In genomic region chr11:98789824-98790223, GRCm38 (mm10) we compare ENCODE assay signal across 7 mouse cellular contexts. TPM values are rescaled to one million over a fixed set of nuclear protein-coding genes. Genes with fewer than 3 reads are reported as not detected.
DNase-seq lines count a peak whose midpoint lies in the region; ATAC-seq lines count a peak whose summit lies in the region.

No protein-coding gene starts in this region.

- H3K27me3 ChIP-seq in lung, embryonic 16.5 days (ENCODE audit: control insufficient read depth, insufficient read depth, low read depth, low read length): no peaks in the 10 kb centered on the region
- H3K27me3 ChIP-seq in forebrain, embryonic 13.5 days: no peaks in the 10 kb centered on the region
- H3K27me3 ChIP-seq in liver, embryonic 11.5 days (replicated peaks; ENCODE audit: control insufficient read depth, insufficient read depth, low read length): no peaks in the 10 kb centered on the region
- H3K27me3 ChIP-seq in stomach, embryonic 16.5 days (ENCODE audit: control insufficient read depth, insufficient read depth, low read length): no peaks in the 10 kb centered on the region

- DNase-seq in lung, postnatal 14 days: no peak
- no peak for DNase-seq in liver, embryonic 11.5 days (ENCODE audit: low spot score)
- DNase-seq in spleen, adult 18-20 months: no peak
- no peak for DNase-seq in kidney, adult 8-10 months

- H3K36me3 ChIP-seq in lung, embryonic 16.5 days (ENCODE audit: control insufficient read depth, insufficient read depth, low read length): no peaks in the 10 kb centered on the region
- no peaks in the 10 kb centered on the region for H3K36me3 ChIP-seq in forebrain, embryonic 13.5 days (ENCODE audit: poor library complexity, severe bottlenecking)
- H3K36me3 ChIP-seq in liver, embryonic 11.5 days (ENCODE audit: control insufficient read depth, insufficient read depth, low read length): no peaks in the 10 kb centered on the region
- no peaks in the 10 kb centered on the region for H3K36me3 ChIP-seq in stomach, embryonic 16.5 days (ENCODE audit: control insufficient read depth, insufficient read depth, low read length)

- H3K27ac ChIP-seq in lung, embryonic 16.5 days (ENCODE audit: low read length): no peak overlapping the region
- no peak overlapping the region; the same call in 1 of the 2 replicates for H3K27ac ChIP-seq in forebrain, embryonic 13.5 days
- 0 out of 2 replicates have a peak overlapping the region, but pooled peaks have one; percentile 26 for H3K27ac ChIP-seq in liver, embryonic 11.5 days (ENCODE audit: low read depth, low read length)
- peak overlapping the region; percentile 38; the same call in 1 of the 2 replicates for H3K27ac ChIP-seq in stomach, embryonic 16.5 days (ENCODE audit: low read length)

- 31% methylated on average over 5 of the region's 5 CpGs for WGBS in lung, embryonic 16.5 days
- WGBS in forebrain, embryonic 13.5 days: 39% methylated on average over 5 of the region's 5 CpGs
- WGBS in liver, embryonic 11.5 days: 28% methylated on average over 5 of the region's 5 CpGs
- 33% methylated on average over 5 of the region's 5 CpGs for WGBS in stomach, embryonic 16.5 days

- ATAC-seq in lung, embryonic 16.5 days (ENCODE audit: low read depth): no peak
- ATAC-seq in forebrain, embryonic 13.5 days: no peak
- ATAC-seq in liver, embryonic 11.5 days (replicated peaks; ENCODE audit: low FRiP score): no peak
- no peak for ATAC-seq in stomach, embryonic 16.5 days (ENCODE audit: insufficient read depth, low FRiP score)

- no peaks in the 10 kb centered on the region for H3K9me3 ChIP-seq in lung, embryonic 16.5 days (ENCODE audit: control insufficient read depth, low read length)
- no peaks in the 10 kb centered on the region for H3K9me3 ChIP-seq in forebrain, embryonic 13.5 days (replicated peaks)
- H3K9me3 ChIP-seq in liver, embryonic 11.5 days (ENCODE audit: control insufficient read depth, low read length): no peaks in the 10 kb centered on the region
- H3K9me3 ChIP-seq in stomach, embryonic 16.5 days (replicated peaks; ENCODE audit: control insufficient read depth, low read length): no peaks in the 10 kb centered on the region

- peak overlapping the region; percentile 72 for H3K9ac ChIP-seq in lung, embryonic 16.5 days (ENCODE audit: low read length)
- peak overlapping the region; percentile 62; the same call in 1 of the 2 replicates for H3K9ac ChIP-seq in forebrain, embryonic 13.5 days
- peak overlapping the region; percentile 77 for H3K9ac ChIP-seq in liver, embryonic 11.5 days (ENCODE audit: low read depth, low read length)
- peak overlapping the region; percentile 74 for H3K9ac ChIP-seq in stomach, embryonic 16.5 days (ENCODE audit: low read length)

- peaks cover 50% of the 10 kb centered on the region for H3K4me1 ChIP-seq in lung, embryonic 16.5 days (replicated peaks; ENCODE audit: control insufficient read depth, insufficient read depth, low read length)
- H3K4me1 ChIP-seq in forebrain, embryonic 13.5 days: peaks cover 66% of the 10 kb centered on the region
- peaks cover 48% of the 10 kb centered on the region for H3K4me1 ChIP-seq in liver, embryonic 11.5 days (replicated peaks; ENCODE audit: control insufficient read depth, insufficient read depth, low read length)
- peaks cover 43% of the 10 kb centered on the region for H3K4me1 ChIP-seq in stomach, embryonic 16.5 days (ENCODE audit: control insufficient read depth, insufficient read depth, low read length)

- peak overlapping the region; percentile 89 for H3K4me2 ChIP-seq in lung, embryonic 16.5 days (ENCODE audit: low read depth, low read length)
- H3K4me2 ChIP-seq in forebrain, embryonic 13.5 days: peak overlapping the region; percentile 93
- H3K4me2 ChIP-seq in liver, embryonic 11.5 days: peak overlapping the region; percentile 94
- H3K4me2 ChIP-seq in stomach, embryonic 16.5 days (ENCODE audit: low read depth, low read length): peak overlapping the region; percentile 95

- peak overlapping the region; percentile 59 for H3K4me3 ChIP-seq in lung, embryonic 16.5 days (ENCODE audit: low read length)
- H3K4me3 ChIP-seq in forebrain, embryonic 13.5 days: peak overlapping the region; percentile 46
- H3K4me3 ChIP-seq in liver, embryonic 11.5 days (ENCODE audit: low read depth, low read length): peak overlapping the region; percentile 63
- H3K4me3 ChIP-seq in stomach, embryonic 16.5 days (replicated peaks; ENCODE audit: low read length): peak overlapping the region; percentile 57

RNA-seq across cellular contexts. Expression of gene Msl1, which starts 5.5 kb away (rescaled TPM):
- polyA plus RNA-seq in lung, embryonic 16.5 days (2015; fragmentation: Nextera tagmentation; extraction: Ambion mirVana): 19.4 and 20.3 TPM in 2 replicates
- 31.3 and 32.9 TPM in 2 replicates for polyA plus RNA-seq in forebrain, embryonic 13.5 days (2015; fragmentation: Nextera tagmentation; extraction: Ambion mirVana)
- 14.8 and 17.7 TPM in 2 replicates for polyA plus RNA-seq in liver, embryonic 11.5 days (2014; fragmentation: Nextera tagmentation; extraction: Ambion mirVana)
- polyA plus RNA-seq in stomach, embryonic 16.5 days (2015; fragmentation: Nextera tagmentation; extraction: Ambion mirVana): 18.0 and 18.4 TPM in 2 replicates

RNA-seq across cellular contexts. Expression of gene Nr1d1, which starts 14.7 kb away (rescaled TPM):
- polyA plus RNA-seq in lung, embryonic 16.5 days (2015; fragmentation: Nextera tagmentation; extraction: Ambion mirVana): 1.4 and 1.6 TPM in 2 replicates
- polyA plus RNA-seq in forebrain, embryonic 13.5 days (2015; fragmentation: Nextera tagmentation; extraction: Ambion mirVana): 2.1 and 2.3 TPM in 2 replicates
- 2.1 and 2.7 TPM in 2 replicates for polyA plus RNA-seq in liver, embryonic 11.5 days (2014; fragmentation: Nextera tagmentation; extraction: Ambion mirVana)
- 2.6 and 4.1 TPM in 2 replicates for polyA plus RNA-seq in stomach, embryonic 16.5 days (2015; fragmentation: Nextera tagmentation; extraction: Ambion mirVana)

RNA-seq across cellular contexts. Expression of gene Casc3, which starts 14.9 kb away (rescaled TPM):
- polyA plus RNA-seq in lung, embryonic 16.5 days (2015; fragmentation: Nextera tagmentation; extraction: Ambion mirVana): 33.2 and 36.6 TPM in 2 replicates
- 46.4 and 51.1 TPM in 2 replicates for polyA plus RNA-seq in forebrain, embryonic 13.5 days (2015; fragmentation: Nextera tagmentation; extraction: Ambion mirVana)
- polyA plus RNA-seq in liver, embryonic 11.5 days (2014; fragmentation: Nextera tagmentation; extraction: Ambion mirVana): 34.8 and 35.6 TPM in 2 replicates
- 25.1 and 26.3 TPM in 2 replicates for polyA plus RNA-seq in stomach, embryonic 16.5 days (2015; fragmentation: Nextera tagmentation; extraction: Ambion mirVana)

RNA-seq across cellular contexts. Expression of gene Rapgefl1, which starts 46.8 kb away (rescaled TPM):
- polyA plus RNA-seq in lung, embryonic 16.5 days (2015; fragmentation: Nextera tagmentation; extraction: Ambion mirVana): 1.3 and 1.4 TPM in 2 replicates
- polyA plus RNA-seq in forebrain, embryonic 13.5 days (2015; fragmentation: Nextera tagmentation; extraction: Ambion mirVana): 2.4 and 3.0 TPM in 2 replicates
- polyA plus RNA-seq in liver, embryonic 11.5 days (2014; fragmentation: Nextera tagmentation; extraction: Ambion mirVana): 0.39 and 0.55 TPM in 2 replicates
- 6.5 and 7.8 TPM in 2 replicates for polyA plus RNA-seq in stomach, embryonic 16.5 days (2015; fragmentation: Nextera tagmentation; extraction: Ambion mirVana)

RNA-seq across cellular contexts. Expression of gene Thra, which starts 49.4 kb away (rescaled TPM):
- polyA plus RNA-seq in lung, embryonic 16.5 days (2015; fragmentation: Nextera tagmentation; extraction: Ambion mirVana): 36.3 and 36.4 TPM in 2 replicates
- 93.5 and 95.2 TPM in 2 replicates for polyA plus RNA-seq in forebrain, embryonic 13.5 days (2015; fragmentation: Nextera tagmentation; extraction: Ambion mirVana)
- 26.6 and 31.6 TPM in 2 replicates for polyA plus RNA-seq in liver, embryonic 11.5 days (2014; fragmentation: Nextera tagmentation; extraction: Ambion mirVana)
- 32.9 and 37.8 TPM in 2 replicates for polyA plus RNA-seq in stomach, embryonic 16.5 days (2015; fragmentation: Nextera tagmentation; extraction: Ambion mirVana)

Comparison
In these comparisons a context has a peak if more than half of its experiments do, and no peak if none do; other contexts are left out.
1. H3K27ac ChIP-seq: peak in liver, embryonic 11.5 days (single experiment) and stomach, embryonic 16.5 days (single experiment); none in lung, embryonic 16.5 days (single experiment) and forebrain, embryonic 13.5 days (single experiment).
2. Peak in every context shown above with its lines, with median percentiles within 50 percentile points of each other: H3K4me2 ChIP-seq, H3K4me3 ChIP-seq and H3K9ac ChIP-seq.